Mouse (Mus musculus) C2C12 (cell line): Measurements from ENCODE around the gene Ddx39. TPM values are rescaled to one million over a fixed set of nuclear protein-coding genes. Genes with fewer than 3 reads are reported as not detected.

Experiments
- H3K27me3 ChIP-seq: one replicate; pipeline ENCODE4 v1.6.1; 2011; ENCODE audit not compliant: control insufficient read depth, insufficient read depth, insufficient read length
- H3K36me3 ChIP-seq: one replicate; pipeline ENCODE4 v1.6.1; 2011; ENCODE audit not compliant: control insufficient read depth, insufficient read depth
- H3K4me3 ChIP-seq: one replicate; pipeline ENCODE4 v1.5.1; 2011; ENCODE audit warnings: mild to moderate bottlenecking, control low read depth; ENCODE audit not compliant: poor library complexity, insufficient read depth, severe bottlenecking
- H3K79me2 ChIP-seq: one replicate; pipeline ENCODE4 v1.6.1; 2011; ENCODE audit not compliant: control insufficient read depth, insufficient read depth
- H3K79me3 ChIP-seq: one replicate; pipeline ENCODE4 v1.6.1; 2011; ENCODE audit warnings: low read depth, control low read depth
- H3ac ChIP-seq: one replicate; pipeline ENCODE3; 2011; ENCODE audit warnings: low read depth; ENCODE audit not compliant: control insufficient read depth, insufficient read length
- CEBPB ChIP-seq: IDR thresholded peaks from one replicate; pipeline ENCODE4 v1.6.1; 2011; ENCODE audit warnings: low read depth, mild to moderate bottlenecking, control low read depth, moderate library complexity
- CTCF ChIP-seq: IDR thresholded peaks from one replicate; pipeline ENCODE4 v1.5.1; 2011; ENCODE audit not compliant: control insufficient read depth, insufficient read depth, insufficient read length
- FOSL1 ChIP-seq: IDR thresholded peaks from one replicate; pipeline ENCODE4 v1.8.0; 2011; ENCODE audit warnings: mild to moderate bottlenecking, low read length; ENCODE audit not compliant: poor library complexity, insufficient read depth, severe bottlenecking
- MAX ChIP-seq: IDR thresholded peaks from one replicate; pipeline ENCODE4 v1.6.1; 2011; ENCODE audit warnings: mild to moderate bottlenecking, control low read depth
- MYOD1 ChIP-seq: IDR thresholded peaks from one replicate; pipeline ENCODE4 v1.6.1; 2011; ENCODE audit warnings: low read depth; ENCODE audit not compliant: control insufficient read depth, insufficient read length
- MYOG ChIP-seq: IDR thresholded peaks from one replicate; pipeline ENCODE4 v1.6.1; 2011; ENCODE audit not compliant: control insufficient read depth, insufficient read length; ENCODE audit errors: extremely low read depth
- USF1 ChIP-seq: IDR thresholded peaks from one replicate; pipeline ENCODE4 v1.6.1; 2011; ENCODE audit warnings: low read depth, mild to moderate bottlenecking, control low read depth, moderate library complexity
- long read RNA-seq, 2 experiments: library from polyadenylated mRNA; unstranded; transcript quantifications; one replicate each; pipeline ENCODE4 v2.0.0; 2019 to 2020
- polyA plus RNA-seq: library from polyadenylated mRNA; unstranded; fragments of >200 nt; fragmentation: generic; extraction: Trizol; gene quantifications from one replicate; pipeline ENCODE4 v1.2.1, GENCODE M21; 2012; ENCODE audit warnings: missing spikeins

Ddx39 gene
- 271 TPM for polyA plus RNA-seq
- long read RNA-seq, experiment 1, transcript Ddx39-201 (11 exons, 1,656 nt), result major isoform, 394 of 443 reads
- long read RNA-seq, experiment 1, transcript Ddx39-202 (11 exons, 1,794 nt), result minor isoform, 7 of 443 reads
- long read RNA-seq, experiment 1, partial matches to known transcripts, result 22 of 443 reads
- long read RNA-seq, experiment 1, other reads (novel, unspliced or antisense), result 16 of 443 reads
- long read RNA-seq, experiment 2, transcript Ddx39-202 (11 exons, 1,794 nt), result minor isoform, 46 of 2,940 reads
- long read RNA-seq, experiment 2, transcript Ddx39-201 (11 exons, 1,656 nt), result major isoform, 2,728 of 2,940 reads
- long read RNA-seq, experiment 2, transcript Ddx39-205 (12 exons, 1,551 nt), result minor isoform, 6 of 2,940 reads
- long read RNA-seq, experiment 2, transcript Ddx39-203 (11 exons, 1,927 nt), result minor isoform, 16 of 2,940 reads
- long read RNA-seq, experiment 2, partial matches to known transcripts, result 33 of 2,940 reads
- long read RNA-seq, experiment 2, other reads (novel, unspliced or antisense), result 111 of 2,940 reads

- Histone ChIP-seq H3K4me3 (peak within 1 kb of the TSS; percentile 94), H3ac (peak within 1 kb of the TSS; percentile 96), H3K27me3 (no peaks in the 10 kb centered on the region), H3K36me3 (peaks cover 16% of the 10 kb centered on the region), H3K79me2 (peaks cover 50% of the 10 kb centered on the region), H3K79me3 (peaks cover 46% of the 10 kb centered on the region)
- TF ChIP-seq CEBPB, result no peak
- no peak for TF ChIP-seq MYOG
- TF ChIP-seq USF1, result peak; percentile 95
- TF ChIP-seq MAX, result peak; percentile 24
- no peak for TF ChIP-seq MYOD1
- no peak for TF ChIP-seq FOSL1
- no peak for TF ChIP-seq CTCF
Observed at GRCm38 (mm10) chr8:83715031-83715690, at the start of gene Ddx39. TSS of gene Ddx39 (plus strand) at chr8:83715177.

GRCm38 (mm10) chr8:83665969-83666865, 48.8 kb upstream of the Ddx39 start, which contains the start of gene Ptger1:
TSS of gene Ptger1 (plus strand) at chr8:83666678.
- Histone ChIP-seq H3K4me3 (no peak within 1 kb of the TSS), H3ac (no peak within 1 kb of the TSS), H3K27me3 (no peaks in the 10 kb centered on the region), H3K36me3 (peaks cover 5% of the 10 kb centered on the region), H3K79me2 (no peaks in the 10 kb centered on the region), H3K79me3 (no peaks in the 10 kb centered on the region)
- no peak for TF ChIP-seq MAX
- TF ChIP-seq USF1, result no peak
- no peak for TF ChIP-seq FOSL1
- TF ChIP-seq MYOD1, result no peak
- TF ChIP-seq MYOG, result no peak
- no peak for TF ChIP-seq CEBPB
- TF ChIP-seq CTCF, result no peak

- no peak overlapping the region for H3K4me3 ChIP-seq
- no peaks in the 10 kb centered on the region for H3K79me3 ChIP-seq
- no peak overlapping the region for H3ac ChIP-seq
- H3K79me2 ChIP-seq, result no peaks in the 10 kb centered on the region
- TF ChIP-seq MYOG, result no peak
- TF ChIP-seq USF1, result no peak
- no peak for TF ChIP-seq CTCF
- TF ChIP-seq FOSL1, result no peak
- TF ChIP-seq MYOD1, result no peak
- TF ChIP-seq MAX, result no peak
- no peak for TF ChIP-seq CEBPB
- no peaks in the 10 kb centered on the region for H3K27me3 ChIP-seq
- H3K36me3 ChIP-seq, result peaks cover 4% of the 10 kb centered on the region
Observed at GRCm38 (mm10) chr8:83666866-83667234, 48.1 kb upstream of the Ddx39 start.

- Histone ChIP-seq H3K79me2 (no peaks in the 10 kb centered on the region), H3ac (no peak overlapping the region), H3K79me3 (no peaks in the 10 kb centered on the region), H3K4me3 (no peak overlapping the region), H3K27me3 (no peaks in the 10 kb centered on the region), H3K36me3 (peaks cover 1% of the 10 kb centered on the region)
- TF ChIP-seq CEBPB (no peak), MAX (no peak), USF1 (no peak), CTCF (no peak), FOSL1 (no peak), MYOG (no peak), MYOD1 (no peak)
Observed at GRCm38 (mm10) chr8:83667526-83667925, 47.5 kb upstream of the Ddx39 start.
